Mouse (Mus musculus) pancreas, adult 10 weeks (tissue): ENCODE measurements around the gene Zxdc. TPM values are rescaled to one million over a fixed set of nuclear protein-coding genes. Genes with fewer than 3 reads are reported as not detected.

Source experiments
- polyA plus RNA-seq: library from polyadenylated mRNA; stranded (reverse); fragments of 350-450 nt; fragmentation: Illumina TruSeq; extraction: RNeasy Lipid Tissue Mini Kit (QIAGEN cat#74804); gene quantifications from one replicate; pipeline ENCODE4 v1.2.3, GENCODE M21; 2015; ENCODE audit warnings: low read depth, low replicate concordance; ENCODE audit not compliant: insufficient read depth

Gene Zxdc
- polyA plus RNA-seq = 4.5 TPM

DNA sequence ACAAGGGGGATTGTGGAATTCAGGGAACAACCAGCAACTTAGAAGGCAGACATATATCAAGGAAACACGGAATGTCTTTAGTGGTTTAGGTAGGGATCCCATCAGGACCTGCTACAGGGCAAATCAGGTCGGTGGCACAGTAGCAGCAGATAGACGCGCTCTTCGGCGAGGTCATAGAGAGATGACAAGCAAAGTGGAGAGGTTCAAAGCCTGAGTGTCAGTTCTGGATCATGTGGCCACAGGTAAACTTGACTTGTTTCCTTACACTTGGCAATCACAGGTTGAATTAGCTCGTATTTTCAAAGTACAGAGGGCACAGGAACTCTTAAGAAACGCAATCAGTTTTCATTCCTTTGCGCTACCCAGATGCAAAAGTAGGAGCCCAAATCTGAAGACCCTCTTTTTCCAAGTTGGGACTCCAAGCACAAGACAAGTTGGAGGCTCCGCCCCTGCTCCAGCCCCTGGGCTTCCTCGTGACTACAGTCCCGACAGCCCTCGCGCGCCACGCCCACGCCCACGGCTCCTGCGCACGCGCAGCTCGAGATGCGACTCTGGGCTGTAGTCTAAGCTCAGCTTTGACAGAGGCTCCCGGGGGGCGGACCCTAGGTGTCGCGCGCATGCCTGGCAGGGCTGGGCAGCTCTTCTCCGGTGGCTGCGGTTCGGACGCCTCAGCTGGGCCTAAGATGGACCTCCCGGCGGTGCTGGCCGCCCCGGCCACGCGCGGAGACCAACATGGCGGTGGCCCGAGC lies at the start of gene Zxdc:
TSS of gene Zxdc (plus strand) at position 517 of the 749 bp plus-strand sequence.

DNA sequence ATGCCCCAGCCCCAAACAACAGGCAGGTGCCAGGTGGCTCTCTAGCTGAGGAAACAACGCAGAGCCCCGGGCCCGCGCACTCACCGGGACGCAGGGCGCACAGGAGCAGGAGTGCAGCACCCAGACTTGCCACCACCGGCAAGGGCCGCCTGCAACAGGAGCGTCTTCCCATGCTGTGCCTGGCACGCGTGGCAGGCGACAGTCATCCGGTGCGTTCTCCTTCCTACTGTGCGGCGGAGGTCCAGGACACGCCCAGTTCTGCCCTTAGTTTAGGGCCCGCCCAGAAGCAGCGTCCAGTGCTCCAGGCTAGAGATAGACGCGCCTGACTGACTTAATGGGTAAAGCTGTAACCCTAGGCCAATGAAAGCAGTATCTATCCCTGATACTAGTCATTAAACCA lies 44.3 kb upstream of the Zxdc start, which contains the start of gene Chst13:
TSS of gene Chst13 (minus strand) at position 195 of the 400 bp plus-strand sequence.

DNA sequence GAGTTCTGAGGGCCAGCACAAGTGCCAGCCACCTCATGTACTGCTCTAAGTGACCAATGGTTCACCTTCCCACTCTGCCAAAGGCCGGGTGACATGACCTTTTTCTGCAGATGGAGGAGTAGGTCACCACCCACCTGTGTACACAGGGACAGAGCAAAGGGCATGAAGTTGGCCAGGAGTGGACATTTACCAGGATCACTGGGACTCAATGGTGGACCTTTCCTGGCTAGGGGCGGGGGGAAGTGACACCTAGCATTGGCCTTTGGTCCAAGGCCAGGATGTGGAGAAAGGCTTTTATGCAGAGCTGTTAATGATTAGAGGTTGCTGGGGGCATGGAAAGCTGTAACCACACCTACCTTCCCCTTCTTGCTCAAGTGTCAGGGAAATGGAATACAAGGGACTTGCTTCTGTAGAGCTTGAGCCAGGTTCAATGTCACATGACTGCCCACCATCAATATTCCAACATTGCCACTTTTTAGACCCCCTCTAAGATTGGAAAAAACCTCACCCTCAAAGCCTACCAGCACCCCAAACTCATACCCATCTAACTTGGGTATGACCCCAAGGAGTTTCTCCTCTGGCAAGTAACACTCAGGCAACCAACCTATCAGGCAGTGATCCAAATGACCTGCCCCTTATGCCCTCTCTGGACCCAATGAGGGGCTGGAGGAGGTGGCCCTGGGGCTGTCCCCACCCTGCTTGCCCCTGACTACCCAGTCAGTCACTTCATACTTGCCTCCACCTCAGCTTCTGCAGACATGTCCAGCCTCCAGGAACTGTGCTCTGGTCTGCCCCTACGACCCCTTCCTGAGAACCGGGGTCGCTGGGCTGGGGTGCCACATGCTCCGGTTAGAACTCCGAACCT lies 36.5 kb upstream of the Zxdc start, which contains the start of gene Uroc1:
TSS of gene Uroc1 (plus strand) at position 724 of the 865 bp plus-strand sequence.

DNA sequence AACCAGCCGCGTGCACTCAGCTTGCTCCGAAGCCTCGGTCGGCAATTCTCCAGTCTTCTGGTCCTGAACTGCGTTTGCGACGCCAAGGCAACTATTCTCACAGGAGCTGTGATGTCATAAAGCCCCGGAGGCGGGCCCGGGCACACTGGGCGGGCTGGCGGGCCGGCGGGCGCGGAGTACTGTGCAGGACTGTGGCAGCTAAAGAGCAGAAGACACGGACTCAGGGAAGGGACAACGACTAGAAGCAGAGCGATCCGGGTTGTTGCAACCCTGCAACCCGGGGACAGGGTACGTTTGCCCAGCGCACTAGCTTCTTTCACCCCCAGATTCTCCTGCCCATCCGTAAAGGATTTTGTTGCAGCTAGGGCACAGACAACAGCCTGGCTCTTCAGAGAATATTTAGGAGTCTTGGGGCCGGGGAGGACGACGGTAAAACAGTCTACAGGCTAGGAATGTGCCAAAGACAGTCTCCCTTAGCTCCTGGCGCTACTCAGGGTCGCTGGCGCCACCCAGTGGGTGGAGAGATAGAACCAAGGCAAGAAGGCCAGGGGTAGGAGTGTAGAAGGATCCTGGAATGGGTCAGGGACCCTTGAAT lies 59.2 kb downstream of the Zxdc start, which contains the start of gene Cfap100:
TSS of gene Cfap100 (minus strand) at position 418 of the 595 bp plus-strand sequence.

Other genes with a start within 250 kb of the Zxdc start
- not detected for gene Vmn1r51, start 246.9 kb upstream of the Zxdc start, polyA plus RNA-seq
- not detected for gene Vmn1r52, start 194.7 kb upstream of the Zxdc start, polyA plus RNA-seq
- gene V1ra8, start 166.7 kb upstream of the Zxdc start, polyA plus RNA-seq = not detected
- not detected for gene Vmn1r53, start 145.1 kb upstream of the Zxdc start, polyA plus RNA-seq
- not detected for gene Vmn1r54, start 123.2 kb upstream of the Zxdc start, polyA plus RNA-seq
- gene BC048671, start 68.3 kb upstream of the Zxdc start, polyA plus RNA-seq = not detected
- gene Chst13, start 44.3 kb upstream of the Zxdc start, polyA plus RNA-seq = not detected
- not detected for gene Uroc1, start 36.2 kb upstream of the Zxdc start, polyA plus RNA-seq
- 0.72 TPM for gene Cfap100, start 59.3 kb downstream of the Zxdc start, polyA plus RNA-seq
- gene Klf15, start 93.1 kb downstream of the Zxdc start, polyA plus RNA-seq = 29.6 TPM
- gene Aldh1l1, start 116.9 kb downstream of the Zxdc start, polyA plus RNA-seq = 11.9 TPM
- 0.92 TPM for gene Slc41a3, start 235.2 kb downstream of the Zxdc start, polyA plus RNA-seq